Mouse (Mus musculus): ENCODE results near the gene Mesd.

DNA sequence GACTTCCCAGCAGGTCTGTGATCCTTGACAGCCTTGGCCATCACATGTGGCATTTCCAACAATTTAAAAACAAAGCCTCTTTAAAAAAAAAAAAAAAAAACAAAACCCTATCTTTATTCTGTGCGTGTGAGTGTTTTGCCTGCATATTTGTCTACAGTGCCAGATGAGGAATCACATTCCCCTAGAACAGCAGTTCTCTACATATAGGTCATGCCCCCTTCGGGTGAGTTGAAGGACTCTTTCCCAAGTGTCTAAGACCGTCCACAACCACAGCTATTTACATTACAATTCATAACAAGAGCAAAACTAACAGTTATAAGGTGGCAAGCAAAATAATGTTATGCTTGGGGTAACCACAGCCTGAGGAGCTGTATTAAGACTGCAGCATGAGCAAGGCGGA is 17.2 kb downstream of the Mesd start:
- TF ChIP-seq MYOG (IDR thresholded peaks at IDR 0.05; ENCODE audit: control insufficient read depth, extremely low read depth, insufficient read length) (no peak), MYOD1 (IDR thresholded peaks at IDR 0.05; ENCODE audit: control insufficient read depth, insufficient read length, low read depth) (no peak), MAX (IDR thresholded peaks at IDR 0.05) (no peak), CTCF (IDR thresholded peaks at IDR 0.05; ENCODE audit: control insufficient read depth, insufficient read depth, insufficient read length) (no peak), CEBPB (IDR thresholded peaks at IDR 0.05; ENCODE audit: low read depth) (no peak), USF1 (IDR thresholded peaks at IDR 0.05; ENCODE audit: low read depth) (no peak)
